11 mouse cellular contexts compared by ENCODE assay signal in the genomic region with DNA sequence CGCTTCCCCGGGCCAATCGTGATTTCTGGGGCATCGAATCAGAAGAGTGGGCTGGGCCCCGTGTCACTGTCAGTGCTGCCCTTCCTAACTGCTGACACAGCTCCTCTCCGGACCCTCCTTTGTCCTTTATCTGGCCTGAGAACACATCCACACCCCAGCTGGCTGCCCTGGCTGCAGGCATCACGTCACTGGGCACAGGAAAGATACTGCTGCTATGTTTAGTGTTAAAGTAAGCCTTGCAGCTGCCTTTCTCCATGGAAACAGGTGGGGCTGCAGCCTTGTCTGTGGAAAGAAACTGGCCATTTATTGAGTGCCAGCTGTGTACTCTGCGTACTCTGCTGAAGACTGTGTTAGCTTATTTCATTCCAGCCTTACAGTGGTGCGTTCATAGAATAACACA.
DNase-seq lines count a peak whose midpoint lies in the region; ATAC-seq lines count a peak whose summit lies in the region.
"Had no signal": no experiment of that assay in that cellular context is flagged by ENCODE, and none has a peak within 500 bp of the region (broad histone marks: within the 10 kb centered on the region; RNA-seq: fewer than 3 reads in every experiment).

No protein-coding gene starts in this region.

- 30% methylated on average over 9 of the region's 9 CpGs for WGBS in heart, embryonic 15.5 days
- WGBS in liver, embryonic 12.5 days (ENCODE audit: insufficient replicate concordance): 47% methylated on average over 9 of the region's 9 CpGs

- H3K27me3 ChIP-seq in heart, embryonic 15.5 days: no peaks in the 10 kb centered on the region
- H3K27me3 ChIP-seq in liver, embryonic 12.5 days (replicated peaks): no peaks in the 10 kb centered on the region
- H3K27me3 ChIP-seq: embryonic facial prominence, embryonic 13.5 days; liver, embryonic 13.5 days had no signal

- no peak overlapping the region for H3K4me3 ChIP-seq in heart, embryonic 15.5 days
- no peak overlapping the region for H3K4me3 ChIP-seq in liver, embryonic 12.5 days
- H3K4me3 ChIP-seq: embryonic facial prominence, embryonic 13.5 days; liver, embryonic 13.5 days had no signal

- no peak overlapping the region for H3K4me2 ChIP-seq in heart, embryonic 15.5 days
- H3K4me2 ChIP-seq in liver, embryonic 12.5 days: no peak overlapping the region
- H3K4me2 ChIP-seq: embryonic facial prominence, embryonic 13.5 days; liver, embryonic 13.5 days had no signal

- peak; percentile 73 for ATAC-seq in heart, embryonic 15.5 days (replicated peaks; ENCODE audit: insufficient number of reproducible peaks, insufficient read depth, low FRiP score, low read depth)
- ATAC-seq in liver, embryonic 12.5 days: no peak

- no peaks in the 10 kb centered on the region for H3K9me3 ChIP-seq in heart, embryonic 15.5 days (replicated peaks)
- no peaks in the 10 kb centered on the region for H3K9me3 ChIP-seq in liver, embryonic 12.5 days (replicated peaks)
- H3K9me3 ChIP-seq: embryonic facial prominence, embryonic 13.5 days; liver, embryonic 13.5 days had no signal

- intact Hi-C loops in gastrocnemius, postnatal 14 days (cut with DNase I; ENCODE audit: low total_unique reads): no loop called here

- H3K27ac ChIP-seq in heart, embryonic 15.5 days: 0 out of 2 replicates have a peak overlapping the region, but pooled peaks have one; percentile 3
- no peak overlapping the region for H3K27ac ChIP-seq in liver, embryonic 12.5 days
- H3K27ac ChIP-seq: embryonic facial prominence, embryonic 13.5 days; kidney, postnatal 0 days; liver, embryonic 13.5 days had no signal

- no peaks in the 10 kb centered on the region for H3K36me3 ChIP-seq in heart, embryonic 15.5 days
- H3K36me3 ChIP-seq in liver, embryonic 12.5 days: no peaks in the 10 kb centered on the region
- H3K36me3 ChIP-seq: embryonic facial prominence, embryonic 13.5 days; liver, embryonic 13.5 days had no signal

- H3K9ac ChIP-seq in heart, embryonic 15.5 days: 0 out of 2 replicates have a peak overlapping the region, but pooled peaks have one; percentile 5
- no peak overlapping the region for H3K9ac ChIP-seq in liver, embryonic 12.5 days
- H3K9ac ChIP-seq: embryonic facial prominence, embryonic 13.5 days; liver, embryonic 13.5 days had no signal

- DNase-seq in gastrocnemius, postnatal 14 days: peak; percentile 36
- DNase-seq in gastrocnemius, postnatal 10 days: no peak
- peak; percentile 30 for DNase-seq in gastrocnemius, postnatal 25 days
- peak; percentile 55 for DNase-seq in lung, postnatal 36 days
- DNase-seq in thymus, postnatal 0 days (ENCODE audit: low spot score): no peak
- DNase-seq in left cerebral cortex, adult 18-20 months (ENCODE audit: low spot score in 2 of 2): no peak
- DNase-seq: liver, embryonic 13.5 days had no signal

- peaks cover 10% of the 10 kb centered on the region for H3K4me1 ChIP-seq in heart, embryonic 15.5 days (replicated peaks)
- H3K4me1 ChIP-seq in liver, embryonic 12.5 days: no peaks in the 10 kb centered on the region
- H3K4me1 ChIP-seq: liver, embryonic 13.5 days had no signal

Comparison
In these comparisons a context has a peak if more than half of its experiments do, and no peak if none do; other contexts are left out.
1. DNase-seq: peak in gastrocnemius, postnatal 14 days (single experiment), gastrocnemius, postnatal 25 days (single experiment) and lung, postnatal 36 days (single experiment); none in gastrocnemius, postnatal 10 days (single experiment), thymus, postnatal 0 days (single experiment) and left cerebral cortex, adult 18-20 months (0 of 2).